Mouse (Mus musculus) kidney, embryonic 16.5 days (tissue): Measurements from ENCODE around the gene Xrcc5. TPM values are rescaled to one million over a fixed set of nuclear protein-coding genes. Genes with fewer than 3 reads are reported as not detected.

Experiments used
- ATAC-seq: fragments of 200-750 bp; cut with Nextera tagmentation; 2 replicates; pipeline ENCODE4 v1.8.0; 2017; ENCODE audit warnings: moderate TSS enrichment; ENCODE audit not compliant: low FRiP score, low TSS enrichment
- H3K27ac ChIP-seq: fragments of 300-500 bp; sonication (generic); 2 replicates; pipeline ENCODE4 v1.5.1; 2014; ENCODE audit warnings: low read length
- H3K27me3 ChIP-seq: fragments of 300-500 bp; sonication (generic); 2 replicates; pipeline ENCODE4 v1.6.1; 2014; ENCODE audit warnings: low read length, control low read depth, mixed read lengths; ENCODE audit not compliant: insufficient read depth
- H3K36me3 ChIP-seq: fragments of 300-500 bp; sonication (generic); 2 replicates; pipeline ENCODE4 v1.6.1; 2014; ENCODE audit warnings: low read length, control low read depth, mixed read lengths; ENCODE audit not compliant: insufficient read depth
- H3K4me1 ChIP-seq: fragments of 300-500 bp; sonication (generic); 2 replicates; pipeline ENCODE4 v1.6.1; 2014; ENCODE audit warnings: low read length, control low read depth, mixed read lengths; ENCODE audit not compliant: insufficient read depth
- H3K4me2 ChIP-seq: fragments of 300-500 bp; sonication (generic); replicated peaks from 2 replicates; pipeline ENCODE4 v1.6.1; 2014; ENCODE audit warnings: low read depth, low read length
- H3K4me3 ChIP-seq: fragments of 300-500 bp; sonication (generic); 2 replicates; pipeline ENCODE4 v1.5.1; 2014; ENCODE audit warnings: mild to moderate bottlenecking, low read length
- H3K9ac ChIP-seq: fragments of 300-500 bp; sonication (generic); replicated peaks from 2 replicates; pipeline ENCODE4 v1.6.1; 2014; ENCODE audit warnings: low read length
- H3K9me3 ChIP-seq: fragments of 300-500 bp; sonication (generic); 2 replicates; pipeline ENCODE4 v1.6.1; 2016; ENCODE audit warnings: low read length, control low read depth
- WGBS: fragments of 180-500 bp; shearing (Covaris S2); extraction: QIAGEN DNeasy Blood & Tissue Kit; methylation state at CpG from one replicate; pipeline ENCODE4 v1.1.7; 2014; 5-methylcytosine and 5-hydroxymethylcytosine counted together
- polyA plus RNA-seq: library from polyadenylated mRNA; unstranded; fragments of >200 nt; fragmentation: Nextera tagmentation; extraction: Ambion mirVana; gene quantifications from 2 replicates; pipeline ENCODE4 v1.2.1, GENCODE M21; 2015

Gene Xrcc5
- polyA plus RNA-seq, 1 experiment from 2014 or later, result 55.1 TPM

DNA sequence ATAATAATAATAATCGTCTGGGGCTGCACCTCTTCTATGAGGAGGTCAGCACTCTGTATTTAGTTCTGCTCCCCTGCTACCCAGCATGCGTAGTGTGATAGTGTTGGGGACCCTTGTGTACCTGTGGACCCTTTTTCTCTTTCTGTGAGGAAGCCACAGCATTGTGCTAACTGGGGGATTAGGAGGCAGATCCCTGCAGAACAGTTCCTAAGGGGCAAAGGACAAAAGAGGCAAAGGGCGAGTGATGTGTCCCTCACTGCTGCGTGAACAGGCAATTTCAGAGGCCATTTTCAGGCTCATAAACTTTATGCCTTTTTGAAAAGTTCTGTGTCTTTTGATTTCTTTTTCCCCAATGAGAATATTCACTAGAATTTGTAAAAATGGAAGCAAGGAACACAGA, 66.8 kb downstream of the Xrcc5 start:
- no peak overlapping the region for H3K4me2 ChIP-seq
- no peaks in the 10 kb centered on the region for H3K9me3 ChIP-seq
- H3K4me1 ChIP-seq, result no peaks in the 10 kb centered on the region
- H3K4me3 ChIP-seq, result no peak overlapping the region
- ATAC-seq, result no peak
- no peaks in the 10 kb centered on the region for H3K27me3 ChIP-seq
- WGBS, result 53% methylated on average over 4 of the region's 4 CpGs
- H3K36me3 ChIP-seq, result peaks cover 11% of the 10 kb centered on the region; the same call in 1 of the 2 replicates
- H3K27ac ChIP-seq, result no peak overlapping the region
- H3K9ac ChIP-seq, result no peak overlapping the region

DNA sequence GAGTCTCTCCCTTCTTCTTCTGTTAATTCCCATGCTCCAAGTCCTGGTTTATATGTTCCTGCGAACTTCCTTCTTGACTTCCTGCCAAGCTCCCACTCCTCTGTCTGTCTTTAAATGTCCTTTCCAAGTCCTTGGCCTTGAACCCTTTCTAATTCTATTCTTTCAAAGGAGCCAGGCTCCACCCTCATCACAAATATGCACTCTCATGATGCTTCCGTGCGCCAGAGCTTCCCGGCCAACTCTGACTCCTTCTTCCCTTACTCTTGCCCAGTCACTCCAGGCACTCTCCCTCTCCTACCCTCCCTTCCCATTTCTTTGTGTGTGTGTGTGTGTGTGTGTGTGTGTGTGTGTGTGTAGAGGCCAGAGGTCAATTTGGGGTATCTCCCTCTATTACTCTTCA, 70.9 kb downstream of the Xrcc5 start:
- H3K27ac ChIP-seq, result no peak overlapping the region
- H3K4me2 ChIP-seq, result no peak overlapping the region
- H3K36me3 ChIP-seq, result no peaks in the 10 kb centered on the region
- no peaks in the 10 kb centered on the region for H3K27me3 ChIP-seq
- WGBS, result 85% methylated on average over 4 of the region's 4 CpGs
- H3K4me3 ChIP-seq, result no peak overlapping the region
- no peaks in the 10 kb centered on the region for H3K4me1 ChIP-seq
- H3K9ac ChIP-seq, result no peak overlapping the region
- H3K9me3 ChIP-seq, result peaks cover 5% of the 10 kb centered on the region; the same call in 1 of the 2 replicates
- ATAC-seq, result no peak

DNA sequence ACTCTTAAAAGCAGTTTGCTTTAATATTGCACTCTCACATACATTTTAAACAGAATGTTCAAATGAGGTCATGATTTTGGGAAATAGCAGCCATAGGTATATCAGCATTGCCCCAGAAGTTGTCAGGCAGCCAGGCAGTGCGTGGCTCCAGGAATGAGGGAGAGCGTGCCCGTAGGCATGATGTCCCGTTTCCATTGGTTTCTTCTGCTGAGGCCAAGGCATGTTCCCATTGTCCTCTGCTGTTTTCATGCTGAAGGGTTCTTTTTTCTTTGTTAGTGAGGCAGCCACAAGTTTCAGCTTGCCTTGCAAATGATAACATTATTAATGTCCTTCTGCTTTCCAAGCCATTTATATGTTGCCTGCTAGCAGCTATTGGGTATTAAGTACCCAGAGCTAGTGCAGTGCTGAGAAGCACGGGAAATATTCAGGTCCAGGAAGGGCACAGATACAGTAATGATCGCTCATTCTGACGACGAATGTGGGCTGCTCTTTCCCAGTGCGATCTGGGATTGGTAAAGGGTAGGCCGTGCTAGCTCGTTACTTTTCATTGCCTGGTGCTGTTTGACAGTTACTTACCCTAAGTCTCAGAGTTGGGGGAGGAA, 72.6 kb downstream of the Xrcc5 start:
- no peaks in the 10 kb centered on the region for H3K36me3 ChIP-seq
- peaks cover 5% of the 10 kb centered on the region; the same call in 1 of the 2 replicates for H3K9me3 ChIP-seq
- no peaks in the 10 kb centered on the region for H3K27me3 ChIP-seq
- no peak overlapping the region for H3K4me2 ChIP-seq
- no peak overlapping the region for H3K9ac ChIP-seq
- no peak overlapping the region for H3K27ac ChIP-seq
- no peak for ATAC-seq
- H3K4me3 ChIP-seq, result no peak overlapping the region
- 96% methylated on average over 11 of the region's 11 CpGs for WGBS
- no peaks in the 10 kb centered on the region for H3K4me1 ChIP-seq

DNA sequence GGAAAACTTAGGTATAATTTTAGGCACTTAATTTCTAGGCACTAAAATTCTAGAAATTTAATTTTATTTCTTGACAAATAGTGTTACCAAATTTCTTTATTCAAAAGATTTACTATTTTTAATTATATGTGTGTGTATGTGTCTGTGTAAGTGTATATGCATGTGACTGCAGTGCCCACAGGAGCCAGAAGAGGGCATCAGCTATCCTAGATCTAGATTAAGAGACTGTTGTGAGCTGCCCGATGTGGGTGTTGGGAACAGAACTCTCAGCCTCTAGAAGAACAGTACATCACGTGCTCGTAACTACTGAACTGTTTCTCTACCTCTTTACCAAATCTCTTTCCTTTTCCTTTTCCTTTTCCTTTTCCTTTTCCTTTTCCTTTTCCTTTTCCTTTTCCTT, 73.3 kb downstream of the Xrcc5 start:
- ATAC-seq, result no peak
- 94% methylated on average over 3 of the region's 3 CpGs for WGBS
- Histone ChIP-seq H3K36me3 (no peaks in the 10 kb centered on the region; the same call in 1 of the 2 replicates), H3K4me3 (no peak overlapping the region), H3K27me3 (no peaks in the 10 kb centered on the region), H3K9me3 (peaks cover 5% of the 10 kb centered on the region; the same call in 1 of the 2 replicates), H3K4me2 (no peak overlapping the region), H3K27ac (no peak overlapping the region), H3K4me1 (no peaks in the 10 kb centered on the region), H3K9ac (no peak overlapping the region)

DNA sequence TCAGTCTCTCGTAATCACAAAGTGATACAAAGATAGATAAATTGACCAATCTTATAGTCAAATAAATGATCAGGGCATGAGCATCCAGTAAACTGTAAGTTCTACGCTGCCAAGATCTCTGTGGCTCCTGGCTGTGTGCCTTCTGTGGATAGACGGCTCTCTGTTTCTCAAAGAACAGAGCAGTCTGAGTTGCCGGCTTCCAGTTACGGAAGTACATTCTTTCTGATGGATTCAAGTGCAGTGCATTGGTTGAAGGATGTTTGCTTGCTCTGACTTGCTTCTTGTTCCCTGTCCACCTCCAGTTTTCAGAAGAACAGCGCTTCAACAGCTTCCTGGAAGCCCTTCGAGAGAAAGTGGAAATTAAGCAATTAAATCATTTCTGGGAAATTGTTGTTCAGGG, 75.8 kb downstream of the Xrcc5 start:
- H3K27ac ChIP-seq, result no peak overlapping the region
- no peaks in the 10 kb centered on the region for H3K27me3 ChIP-seq
- no peak for ATAC-seq
- H3K36me3 ChIP-seq, result peaks cover 10% of the 10 kb centered on the region
- H3K4me3 ChIP-seq, result no peak overlapping the region
- no peak overlapping the region for H3K4me2 ChIP-seq
- H3K9me3 ChIP-seq, result peaks cover 5% of the 10 kb centered on the region; the same call in 1 of the 2 replicates
- 95% methylated on average over 7 of the region's 7 CpGs for WGBS
- H3K4me1 ChIP-seq, result no peaks in the 10 kb centered on the region
- H3K9ac ChIP-seq, result no peak overlapping the region

DNA sequence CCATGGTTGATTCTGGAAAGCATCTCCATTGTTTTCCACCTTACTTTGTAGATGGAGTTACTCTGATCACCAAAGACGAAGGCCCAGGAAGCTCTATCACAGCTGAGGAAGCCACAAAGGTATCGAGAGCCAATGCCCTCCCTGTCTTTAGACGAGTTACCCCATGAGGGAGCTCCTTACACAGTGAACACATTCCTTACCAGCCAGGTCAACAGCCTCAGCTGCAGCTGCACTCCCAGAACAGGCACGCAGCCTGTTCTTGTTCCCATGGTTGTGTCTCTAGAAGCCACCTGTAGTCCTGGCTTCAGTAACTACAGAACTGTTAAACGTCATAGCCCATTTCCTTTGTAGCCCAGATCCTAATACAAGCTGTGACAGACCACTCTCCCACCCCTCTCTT, 76.4 kb downstream of the Xrcc5 start:
- Histone ChIP-seq H3K9ac (no peak overlapping the region), H3K27ac (no peak overlapping the region), H3K27me3 (no peaks in the 10 kb centered on the region), H3K4me3 (no peak overlapping the region), H3K36me3 (peaks cover 13% of the 10 kb centered on the region), H3K9me3 (peaks cover 5% of the 10 kb centered on the region; the same call in 1 of the 2 replicates), H3K4me2 (no peak overlapping the region), H3K4me1 (no peaks in the 10 kb centered on the region)
- WGBS, result 71% methylated on average over 5 of the region's 5 CpGs
- 0 out of 2 replicates have a peak, but pooled peaks have one; percentile 49 for ATAC-seq

DNA sequence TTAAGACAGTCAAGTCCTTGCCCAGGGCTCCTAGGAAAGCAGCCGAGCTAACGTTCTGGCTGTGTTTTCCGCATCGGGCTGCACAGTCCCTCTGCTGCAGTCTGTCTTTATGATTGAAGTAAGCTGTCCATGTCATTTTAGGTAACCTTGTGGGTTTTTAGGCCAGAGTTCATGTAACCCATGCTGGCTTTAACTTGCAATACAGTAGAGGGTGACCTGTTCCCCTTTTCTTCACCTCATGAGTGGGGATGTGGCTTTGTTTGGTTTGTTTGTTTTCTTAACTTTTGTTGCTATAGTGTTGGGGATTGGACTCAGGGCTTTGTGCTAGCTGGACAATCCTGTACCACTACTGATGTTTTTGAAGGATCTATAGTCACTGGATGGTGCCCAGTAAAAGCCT, 83.2 kb downstream of the Xrcc5 start:
- Histone ChIP-seq H3K4me1 (no peaks in the 10 kb centered on the region), H3K9me3 (no peaks in the 10 kb centered on the region), H3K4me3 (no peak overlapping the region), H3K4me2 (no peak overlapping the region), H3K27ac (no peak overlapping the region), H3K36me3 (peaks cover 19% of the 10 kb centered on the region), H3K9ac (no peak overlapping the region), H3K27me3 (no peaks in the 10 kb centered on the region)
- ATAC-seq, result no peak
- WGBS, result 82% methylated on average over 4 of the region's 4 CpGs

DNA sequence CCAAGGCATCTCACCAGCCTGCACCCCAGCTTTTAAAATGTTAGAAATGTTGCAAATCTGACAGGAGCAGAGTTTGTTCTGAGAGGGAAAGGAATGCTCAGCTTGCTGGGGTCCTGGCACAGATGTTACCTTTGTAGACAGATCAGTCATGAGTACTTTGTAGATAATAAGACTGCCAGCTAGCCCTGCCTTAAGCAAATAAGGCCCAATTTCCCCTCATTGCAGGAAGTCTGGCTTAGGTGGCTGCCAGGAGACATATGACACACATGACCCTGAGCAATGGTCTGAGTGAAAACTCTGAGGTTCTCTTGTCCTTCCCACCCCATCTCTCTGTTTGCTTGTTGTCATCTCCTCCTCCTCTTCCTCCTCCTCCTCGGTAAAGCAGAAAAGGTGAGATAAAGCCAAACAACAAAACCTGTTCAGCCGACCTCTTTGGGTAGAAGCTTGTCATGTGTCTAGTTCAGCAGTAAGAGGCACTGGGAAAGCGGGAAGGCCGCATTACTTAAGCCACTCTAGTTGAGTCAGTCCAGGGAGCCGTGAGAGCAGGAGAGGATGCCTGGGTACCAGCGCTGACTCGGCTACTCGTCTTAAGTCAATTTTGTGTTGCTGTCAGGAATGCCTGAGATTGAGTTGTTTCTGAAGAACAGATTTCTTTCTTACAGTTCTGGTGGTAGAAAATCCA, 92.6 kb downstream of the Xrcc5 start:
- no peaks in the 10 kb centered on the region for H3K9me3 ChIP-seq
- no peak for ATAC-seq
- H3K9ac ChIP-seq, result no peak overlapping the region
- no peaks in the 10 kb centered on the region for H3K27me3 ChIP-seq
- 73% methylated on average over 8 of the region's 8 CpGs for WGBS
- H3K27ac ChIP-seq, result no peak overlapping the region
- peaks cover 12% of the 10 kb centered on the region; the same call in 1 of the 2 replicates for H3K36me3 ChIP-seq
- H3K4me3 ChIP-seq, result no peak overlapping the region
- no peak overlapping the region for H3K4me2 ChIP-seq
- peaks cover 21% of the 10 kb centered on the region; the same call in 1 of the 2 replicates for H3K4me1 ChIP-seq

DNA sequence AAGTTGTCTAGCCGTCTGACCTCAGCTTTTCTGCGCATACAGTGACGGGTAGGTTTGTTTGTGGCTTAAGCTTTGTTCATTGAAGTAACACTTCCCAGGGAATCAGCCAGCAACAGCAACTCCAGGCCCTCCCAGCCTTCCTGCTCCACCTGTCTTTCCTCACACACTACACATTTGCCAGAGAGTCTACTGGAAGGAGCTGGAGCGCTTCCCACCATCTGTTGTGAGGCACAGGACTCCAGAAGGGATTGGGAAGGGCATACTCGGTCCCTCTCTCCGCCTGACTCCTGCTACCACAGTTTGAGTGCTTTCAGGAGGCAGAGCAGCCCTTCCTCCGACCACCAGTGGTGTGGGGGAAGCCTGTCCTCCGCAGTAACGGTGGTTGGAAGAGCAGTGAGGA, 93.4 kb downstream of the Xrcc5 start:
- Histone ChIP-seq H3K27me3 (no peaks in the 10 kb centered on the region), H3K4me3 (no peak overlapping the region), H3K9ac (no peak overlapping the region), H3K27ac (no peak overlapping the region), H3K36me3 (peaks cover 6% of the 10 kb centered on the region; the same call in 1 of the 2 replicates), H3K4me1 (peaks cover 21% of the 10 kb centered on the region; the same call in 1 of the 2 replicates), H3K4me2 (no peak overlapping the region), H3K9me3 (no peaks in the 10 kb centered on the region)
- WGBS, result 63% methylated on average over 9 of the region's 9 CpGs
- ATAC-seq, result no peak
